Mouse (Mus musculus) adrenal gland, adult 2 months (tissue): Measurements from ENCODE around the gene Krtap4-13. TPM values are rescaled to one million over a fixed set of nuclear protein-coding genes. Genes with fewer than 3 reads are reported as not detected.
A peak's percentile ranks its signal among the peaks of the same experiment; 100 is the strongest.
"Not testable (repeated sequence)": the region's sequence is repeated elsewhere in the genome, so short reads cannot be mapped to it uniquely, and the experiment has no call there.

Source experiments
- DNase-seq: peaks from one replicate; pipeline ENCODE4 v3.0.0; 2021
- long read RNA-seq: library from polyadenylated mRNA; stranded (forward); transcript quantifications from one replicate; pipeline ENCODE4 v2.0.0, GENCODE M21; 2021
- polyA plus RNA-seq: library from polyadenylated mRNA; depleted of rRNA; stranded (reverse); fragments of >200 nt; gene quantifications from 2 replicates; pipeline ENCODE4 v1.2.3, GENCODE M21; 2012; rRNA removed
- total RNA-seq, 2 experiments: library from RNA; stranded (reverse); gene quantifications; 2 replicates each; pipeline ENCODE4 v1.2.3; 2021

Krtap4-13 gene
- total RNA-seq (not detected), polyA plus RNA-seq (not detected in 2 replicates)
- long read RNA-seq = 0 reads

DNA sequence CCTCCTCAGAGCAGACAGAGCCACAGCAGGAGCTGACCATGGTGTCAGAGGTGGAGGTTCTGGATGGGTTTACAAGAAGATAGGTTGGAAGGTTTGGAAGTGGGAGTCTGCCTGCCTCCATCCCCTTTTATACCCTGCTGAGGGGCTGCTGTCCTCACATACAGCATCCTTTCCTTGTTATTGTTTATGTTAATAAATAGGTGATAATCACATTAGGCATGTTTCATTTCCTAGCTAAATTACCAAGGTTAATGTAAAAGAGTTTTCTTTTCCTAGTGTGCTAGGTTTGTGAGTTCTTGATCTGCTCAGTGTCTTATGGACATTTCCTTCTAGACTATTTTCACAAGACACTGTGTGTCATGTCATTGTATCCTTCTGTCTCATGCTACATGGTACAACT is at the start of gene Krtap4-13:
TSS of gene Krtap4-13 (minus strand) at position 101 of the 400 bp plus-strand sequence.
- not testable (repeated sequence) for DNase-seq

DNA sequence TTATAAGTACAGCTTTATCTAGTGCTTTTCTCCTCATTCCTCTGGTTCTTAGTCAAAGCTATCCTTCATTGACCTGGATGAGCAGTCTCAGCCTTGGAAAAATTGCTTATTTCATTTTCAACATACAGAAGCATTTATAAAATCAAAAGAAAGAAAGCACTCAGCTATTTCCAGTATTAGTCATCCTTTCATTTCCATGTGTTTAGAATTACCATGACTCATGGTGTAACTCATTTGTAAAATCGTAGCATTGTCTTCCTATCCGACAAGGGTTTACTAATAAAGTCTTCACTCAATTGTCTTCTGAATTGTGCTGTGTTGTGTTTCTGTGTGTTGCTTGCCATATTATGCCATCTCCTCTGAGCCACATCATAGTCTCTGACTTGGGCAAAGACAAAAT is 49.1 kb upstream of the Krtap4-13 start:
- DNase-seq = no peak

DNA sequence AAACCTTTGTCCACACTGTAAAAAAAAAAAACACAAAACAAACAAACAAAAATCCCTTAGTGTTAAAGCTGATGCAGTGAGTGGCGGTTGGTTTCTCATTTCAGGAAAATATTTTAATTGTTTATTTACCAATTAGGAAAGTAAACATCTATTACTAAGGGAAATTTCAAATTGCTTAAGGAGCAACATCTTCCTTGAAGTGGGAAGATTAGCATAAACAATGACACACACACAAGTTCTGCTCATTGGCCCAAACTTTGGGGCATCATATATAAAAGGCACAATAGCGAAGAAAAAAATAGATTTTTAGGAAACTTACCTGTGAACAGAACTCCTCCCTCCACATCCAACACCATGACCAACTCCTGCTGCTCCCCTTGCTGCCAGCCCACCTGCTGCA is 47.9 kb upstream of the Krtap4-13 start, which contains the start of gene Gm11568:
TSS of gene Gm11568 (plus strand) at position 301 of the 400 bp plus-strand sequence.
- DNase-seq = no peak

DNA sequence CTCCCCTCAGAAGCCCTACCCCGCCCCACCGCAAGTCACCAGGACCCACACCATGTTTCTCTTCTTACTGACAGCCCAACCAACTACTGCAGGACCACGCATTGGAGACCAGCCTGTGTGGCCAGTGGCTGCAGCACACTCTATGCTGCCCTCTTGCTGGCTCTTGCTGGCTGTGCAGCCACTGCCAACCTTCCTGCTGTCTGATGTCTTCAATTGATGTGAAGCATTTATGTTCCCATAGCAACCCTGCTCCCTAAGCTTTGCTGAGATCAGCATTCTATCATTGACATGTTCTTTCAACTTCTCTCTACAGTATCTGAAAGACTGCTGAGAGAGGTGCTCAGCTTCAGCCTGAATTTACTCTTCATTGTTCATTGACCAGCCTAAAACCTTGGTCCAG is 44.4 kb upstream of the Krtap4-13 start:
- DNase-seq = peak; percentile 3

DNA sequence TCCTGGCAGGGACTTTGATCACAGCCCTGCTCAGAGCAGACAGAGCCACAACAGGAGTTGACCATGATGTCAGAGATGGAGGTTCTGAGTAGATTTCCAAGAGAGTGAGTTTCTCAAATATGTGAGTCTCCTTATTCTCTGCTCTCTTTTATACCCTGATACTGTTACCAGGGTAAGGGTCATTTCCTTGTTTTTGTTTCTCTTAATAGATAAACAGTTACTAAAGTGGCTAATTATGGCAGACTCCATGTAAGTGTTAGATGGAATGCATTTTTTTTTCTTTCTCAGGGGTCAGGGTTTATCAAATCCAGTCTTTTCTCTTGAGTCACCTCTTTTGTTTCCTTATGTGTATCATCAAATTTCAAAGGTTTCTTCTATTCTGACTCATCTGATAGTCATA is 41.8 kb upstream of the Krtap4-13 start, which contains the start of gene Krtap4-16:
TSS of gene Krtap4-16 (minus strand) at position 101 of the 400 bp plus-strand sequence.
- no peak for DNase-seq

DNA sequence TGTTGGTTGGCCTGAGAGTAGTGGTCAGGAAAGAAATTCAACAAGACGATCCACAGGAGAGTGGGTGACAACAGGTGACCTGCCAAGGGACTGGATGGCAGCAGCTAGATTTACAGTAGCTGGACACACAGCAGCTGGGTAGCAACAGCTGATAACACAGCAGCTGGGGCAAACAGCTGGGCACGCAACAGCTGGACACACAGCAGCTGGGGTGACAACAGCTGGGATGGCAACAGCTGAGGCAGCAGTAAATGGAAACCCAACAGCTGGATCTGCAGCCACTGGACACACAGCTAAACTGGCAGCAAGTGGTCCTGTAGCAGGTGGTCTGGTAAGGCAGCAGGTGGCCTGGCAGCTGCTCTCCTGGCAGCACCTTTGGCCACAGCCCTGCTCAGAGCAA is 37.1 kb upstream of the Krtap4-13 start:
- no peak for DNase-seq

DNA sequence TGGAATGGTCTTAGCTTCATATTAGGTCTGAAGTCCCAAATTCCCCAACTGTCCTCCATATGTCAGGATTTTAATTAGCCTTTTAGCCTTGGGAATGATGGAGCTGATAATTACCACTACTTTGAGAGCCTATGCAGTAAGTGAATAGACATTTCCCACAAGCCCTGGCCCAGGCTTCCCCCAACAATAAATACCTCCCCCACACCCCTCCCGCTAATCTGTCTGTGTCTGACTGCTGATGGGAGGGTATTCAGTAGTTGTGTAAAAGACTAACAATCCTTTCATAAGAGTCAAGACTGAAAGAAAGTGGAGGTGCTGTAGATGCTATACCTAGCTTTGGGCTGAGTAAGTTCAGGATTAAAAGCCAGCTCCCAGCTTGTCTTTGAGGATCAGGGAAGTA is 32.5 kb upstream of the Krtap4-13 start:
- no peak for DNase-seq

DNA sequence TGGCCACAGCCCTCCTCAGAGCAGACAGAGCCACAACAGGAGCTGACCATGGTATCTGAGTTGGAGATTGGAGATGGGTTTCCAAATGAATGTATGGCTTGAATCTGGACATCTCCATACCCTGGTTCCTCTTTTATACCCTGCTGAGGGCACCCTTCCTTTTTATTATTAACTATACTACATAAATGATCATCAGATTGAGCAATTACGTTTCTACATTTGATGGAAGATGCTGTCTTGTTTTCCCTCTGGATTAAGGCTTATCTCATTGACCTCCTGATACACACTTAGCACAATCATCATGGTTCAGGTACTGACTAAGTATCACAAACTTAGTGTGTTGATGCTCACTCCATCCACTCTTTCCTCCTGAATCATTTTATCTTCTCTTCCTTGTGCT is 28.3 kb upstream of the Krtap4-13 start, which contains the start of gene 2300003K06Rik:
TSS of gene 2300003K06Rik (minus strand) at position 101 of the 400 bp plus-strand sequence.
- DNase-seq = no peak

DNA sequence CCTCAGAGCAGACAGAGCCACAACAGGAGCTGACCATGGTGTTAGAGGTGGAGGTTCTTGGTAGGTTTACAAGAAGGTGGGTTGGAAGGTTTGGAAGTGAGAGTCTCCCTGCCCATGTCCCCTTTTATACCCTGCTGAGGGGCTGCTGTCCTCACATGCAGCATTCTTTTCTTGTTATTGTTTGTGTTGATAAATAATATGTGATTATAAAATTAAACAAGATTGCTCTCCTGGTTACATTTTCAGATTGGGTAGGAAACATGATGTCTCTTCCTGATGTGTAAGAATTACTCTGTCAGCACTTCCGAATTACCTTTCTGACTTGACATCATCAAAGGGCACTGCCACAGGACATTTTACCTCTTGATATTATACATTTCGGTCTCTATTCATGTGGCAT is 5.9 kb upstream of the Krtap4-13 start, which contains the start of gene Gm11564:
TSS of gene Gm11564 (minus strand) at position 101 of the 400 bp plus-strand sequence.
- DNase-seq = not testable (repeated sequence)

DNA sequence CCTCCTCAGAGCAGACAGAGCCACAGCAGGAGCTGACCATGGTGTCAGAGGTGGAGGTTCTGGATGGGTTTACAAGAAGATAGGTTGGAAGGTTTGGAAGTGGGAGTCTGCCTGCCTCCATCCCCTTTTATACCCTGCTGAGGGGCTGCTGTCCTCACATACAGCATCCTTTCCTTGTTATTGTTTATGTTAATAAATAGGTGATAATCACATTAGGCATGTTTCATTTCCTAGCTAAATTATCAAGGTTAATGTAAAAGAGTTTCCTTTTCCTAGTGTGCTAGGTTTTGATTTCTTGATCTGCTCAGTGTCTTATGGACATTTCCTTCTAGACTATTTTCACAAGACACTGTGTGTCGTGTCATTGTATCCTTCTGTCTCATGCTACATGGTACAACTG is 5.3 kb downstream of the Krtap4-13 start, which contains the start of gene Gm11554:
TSS of gene Gm11554 (minus strand) at position 101 of the 400 bp plus-strand sequence.
- not testable (repeated sequence) for DNase-seq

DNA sequence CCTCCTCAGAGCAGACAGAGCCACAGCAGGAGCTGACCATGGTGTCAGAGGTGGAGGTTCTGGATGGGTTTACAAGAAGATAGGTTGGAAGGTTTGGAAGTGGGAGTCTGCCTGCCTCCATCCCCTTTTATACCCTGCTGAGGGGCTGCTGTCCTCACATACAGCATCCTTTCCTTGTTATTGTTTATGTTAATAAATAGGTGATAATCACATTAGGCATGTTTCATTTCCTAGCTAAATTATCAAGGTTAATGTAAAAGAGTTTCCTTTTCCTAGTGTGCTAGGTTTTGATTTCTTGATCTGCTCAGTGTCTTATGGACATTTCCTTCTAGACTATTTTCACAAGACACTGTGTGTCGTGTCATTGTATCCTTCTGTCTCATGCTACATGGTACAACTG is 10.9 kb downstream of the Krtap4-13 start, which contains the start of gene Gm11569:
TSS of gene Gm11569 (minus strand) at position 101 of the 400 bp plus-strand sequence.
- not testable (repeated sequence) for DNase-seq

DNA sequence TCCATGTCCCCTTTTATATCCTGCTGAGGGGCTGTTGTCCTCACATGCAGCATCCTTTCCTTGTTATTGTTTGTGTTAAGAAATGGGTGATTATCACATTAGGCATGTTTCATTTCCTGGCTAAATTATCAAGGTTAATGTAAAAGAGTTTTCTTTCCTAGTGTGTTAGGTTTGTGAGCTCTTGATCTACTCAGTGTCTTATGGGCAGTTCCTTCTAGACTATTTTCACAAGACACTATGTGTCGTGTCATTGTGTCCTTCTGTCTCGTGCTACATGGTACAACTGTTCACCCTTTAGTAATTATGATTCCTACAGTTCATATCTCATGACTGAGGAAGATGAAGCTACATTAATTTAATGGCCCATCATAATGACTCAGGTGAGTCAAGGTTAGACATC is 16.3 kb downstream of the Krtap4-13 start, which contains the start of gene Gm11596:
TSS of gene Gm11596 (minus strand) at position 101 of the 400 bp plus-strand sequence.
- DNase-seq = no peak

DNA sequence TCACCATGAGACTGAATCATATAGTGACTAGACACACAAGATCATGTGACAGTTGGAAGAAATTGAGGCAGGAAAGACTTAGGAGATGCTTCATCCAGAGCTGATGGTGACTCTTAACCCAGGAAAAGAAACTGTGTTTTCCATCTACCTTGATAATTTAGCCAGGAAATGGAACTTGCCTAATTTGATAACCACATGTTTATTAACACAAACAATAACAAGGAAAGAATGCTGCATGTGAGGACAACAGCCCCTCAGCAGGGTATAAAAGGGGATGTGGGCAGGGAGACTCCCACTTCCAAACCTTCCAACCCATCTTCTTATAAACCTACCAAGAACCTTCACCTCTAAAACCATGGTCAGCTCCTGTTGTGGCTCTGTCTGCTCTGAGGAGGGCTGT is 24.8 kb downstream of the Krtap4-13 start, which contains the start of gene Krtap4-9:
TSS of gene Krtap4-9 (plus strand) at position 301 of the 400 bp plus-strand sequence.
- not testable (repeated sequence) for DNase-seq

DNA sequence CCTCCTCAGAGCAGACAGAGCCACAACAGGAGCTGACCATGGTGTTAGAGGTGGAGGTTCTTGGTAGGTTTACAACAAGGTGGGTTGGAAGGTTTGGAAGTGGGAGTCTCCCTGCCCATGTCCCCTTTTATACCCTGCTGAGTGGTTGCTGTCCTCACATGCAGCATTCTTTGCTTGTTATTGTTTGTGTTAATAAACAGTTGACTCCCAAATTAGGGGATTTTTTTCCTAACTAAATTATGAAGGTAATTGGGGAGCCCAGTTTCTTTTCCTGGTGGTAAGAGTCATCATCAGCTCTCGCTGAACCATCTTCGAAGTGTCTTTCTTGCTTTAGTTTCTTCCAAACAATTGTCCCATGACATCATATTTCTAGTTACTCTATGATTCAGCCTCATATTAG is 29.1 kb downstream of the Krtap4-13 start, which contains the start of gene Krtap4-8:
TSS of gene Krtap4-8 (minus strand) at position 101 of the 400 bp plus-strand sequence.
- DNase-seq = no peak

DNA sequence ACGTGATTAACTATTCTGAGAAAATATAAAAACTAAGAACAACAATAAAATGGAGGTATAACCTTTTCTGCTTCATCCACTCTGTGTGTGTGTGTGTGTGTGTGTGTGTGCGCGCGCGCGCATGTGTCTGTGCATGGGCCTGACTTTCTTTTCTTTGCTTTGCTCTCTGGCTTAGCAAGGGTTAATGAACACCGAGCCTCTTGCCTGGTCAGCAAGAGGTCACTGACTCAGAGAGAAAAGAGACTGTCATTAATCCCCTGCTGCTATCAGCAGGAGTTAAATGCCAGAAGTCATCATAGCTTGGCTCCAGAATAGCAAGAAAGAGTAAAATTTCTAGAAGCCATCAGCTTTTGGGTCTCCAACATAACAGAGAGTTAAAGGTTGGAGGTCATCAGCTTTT is 31.3 kb downstream of the Krtap4-13 start:
- no peak for DNase-seq

DNA sequence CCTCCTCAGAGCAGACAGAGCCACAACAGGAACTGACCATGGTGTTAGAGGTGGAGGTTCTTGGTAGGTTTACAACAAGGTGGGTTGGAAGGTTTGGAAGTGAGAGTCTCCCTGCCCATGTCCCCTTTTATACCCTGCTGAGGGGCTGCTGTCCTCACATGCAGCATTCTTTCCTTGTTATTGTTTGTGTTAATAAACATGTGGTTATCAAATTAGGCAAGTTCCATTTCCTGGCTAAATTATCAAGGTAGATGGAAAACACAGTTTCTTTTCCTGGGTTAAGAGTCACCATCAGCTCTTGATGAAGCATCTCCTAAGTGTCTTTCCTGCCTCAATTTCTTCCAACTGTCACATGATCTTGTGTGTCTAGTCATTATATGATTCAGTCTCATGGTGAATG is 36.9 kb downstream of the Krtap4-13 start, which contains the start of gene Gm11595:
TSS of gene Gm11595 (minus strand) at position 101 of the 400 bp plus-strand sequence.
- not testable (repeated sequence) for DNase-seq

DNA sequence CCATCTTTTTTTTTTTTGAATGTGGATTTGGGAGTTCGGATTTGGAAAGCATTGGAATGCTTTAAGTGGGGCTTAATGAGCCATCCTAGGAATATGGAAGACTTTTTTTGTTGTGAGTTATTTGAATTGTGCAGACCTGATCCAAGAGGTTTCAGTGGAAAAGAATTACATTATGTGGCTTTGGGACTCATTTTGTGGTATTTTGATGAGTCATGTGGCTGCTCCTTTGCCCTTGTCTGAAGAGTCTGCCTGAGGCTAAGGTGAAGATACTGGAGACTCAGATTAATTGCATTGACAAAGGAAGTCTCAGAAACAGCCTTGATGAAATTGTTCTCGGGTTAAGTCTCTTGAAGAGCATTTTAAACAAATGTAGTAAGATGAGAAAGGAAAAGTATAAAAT is 41.3 kb downstream of the Krtap4-13 start:
- no peak for DNase-seq

Other genes starting within 250 kb of the Krtap4-13 start
Only the 30 nearest of the 41 such genes appear.
- not detected for gene Krtap2-4, start 195.0 kb downstream of the Krtap4-13 start, total RNA-seq
- not detected in 2 replicates for gene Krtap2-4, start 195.0 kb downstream of the Krtap4-13 start, polyA plus RNA-seq
- not detected for gene Gm11562, start 189.5 kb downstream of the Krtap4-13 start, total RNA-seq
- not detected in 2 replicates for gene Gm11562, start 189.5 kb downstream of the Krtap4-13 start, polyA plus RNA-seq
- gene Krtap4-1, start 181.7 kb downstream of the Krtap4-13 start, total RNA-seq = not detected
- gene Krtap4-1, start 181.7 kb downstream of the Krtap4-13 start, polyA plus RNA-seq = not detected in 2 replicates
- gene Krtap4-2, start 174.8 kb downstream of the Krtap4-13 start, total RNA-seq = not detected
- gene Krtap4-2, start 174.8 kb downstream of the Krtap4-13 start, polyA plus RNA-seq = not detected in 2 replicates
- gene Krtap4-7, start 165.8 kb downstream of the Krtap4-13 start, total RNA-seq = not detected
- not detected in 2 replicates for gene Krtap4-7, start 165.8 kb downstream of the Krtap4-13 start, polyA plus RNA-seq
- gene Gm11555, start 159.7 kb downstream of the Krtap4-13 start, total RNA-seq = not detected
- not detected in 2 replicates for gene Gm11555, start 159.7 kb downstream of the Krtap4-13 start, polyA plus RNA-seq
- gene Gm11563, start 150.9 kb downstream of the Krtap4-13 start, total RNA-seq = not detected
- gene Gm11563, start 150.9 kb downstream of the Krtap4-13 start, polyA plus RNA-seq = not detected in 2 replicates
- not detected for gene Krtap4-6, start 143.9 kb downstream of the Krtap4-13 start, total RNA-seq
- gene Krtap4-6, start 143.9 kb downstream of the Krtap4-13 start, polyA plus RNA-seq = not detected in 2 replicates
- not detected for gene Gm14190, start 119.2 kb downstream of the Krtap4-13 start, total RNA-seq
- not detected in 2 replicates for gene Gm14190, start 119.2 kb downstream of the Krtap4-13 start, polyA plus RNA-seq
- gene Gm14180, start 75.6 kb downstream of the Krtap4-13 start, total RNA-seq = not detected
- gene Gm14180, start 75.6 kb downstream of the Krtap4-13 start, polyA plus RNA-seq = not detected in 2 replicates
- gene Gm11595, start 37.0 kb downstream of the Krtap4-13 start, total RNA-seq = not detected
- not detected in 2 replicates for gene Gm11595, start 37.0 kb downstream of the Krtap4-13 start, polyA plus RNA-seq
- gene Krtap4-8, start 29.2 kb downstream of the Krtap4-13 start, total RNA-seq = not detected
- gene Krtap4-8, start 29.2 kb downstream of the Krtap4-13 start, polyA plus RNA-seq = not detected in 2 replicates
- gene Krtap4-9, start 24.7 kb downstream of the Krtap4-13 start, total RNA-seq = not detected
- not detected in 2 replicates for gene Krtap4-9, start 24.7 kb downstream of the Krtap4-13 start, polyA plus RNA-seq
- not detected for gene Gm11596, start 16.4 kb downstream of the Krtap4-13 start, total RNA-seq
- gene Gm11596, start 16.4 kb downstream of the Krtap4-13 start, polyA plus RNA-seq = not detected in 2 replicates
- gene Gm11569, start 11.0 kb downstream of the Krtap4-13 start, total RNA-seq = not detected
- not detected in 2 replicates for gene Gm11569, start 11.0 kb downstream of the Krtap4-13 start, polyA plus RNA-seq
- not detected for gene Gm11554, start 5.4 kb downstream of the Krtap4-13 start, total RNA-seq
- gene Gm11554, start 5.4 kb downstream of the Krtap4-13 start, polyA plus RNA-seq = not detected in 2 replicates
- not detected for gene Gm11564, start 5.8 kb upstream of the Krtap4-13 start, total RNA-seq
- gene Gm11564, start 5.8 kb upstream of the Krtap4-13 start, polyA plus RNA-seq = not detected in 2 replicates
- not detected for gene 2300003K06Rik, start 28.2 kb upstream of the Krtap4-13 start, total RNA-seq
- gene 2300003K06Rik, start 28.2 kb upstream of the Krtap4-13 start, polyA plus RNA-seq = not detected in 2 replicates
- gene Krtap4-16, start 41.7 kb upstream of the Krtap4-13 start, total RNA-seq = not detected
- not detected in 2 replicates for gene Krtap4-16, start 41.7 kb upstream of the Krtap4-13 start, polyA plus RNA-seq
- gene Gm11568, start 48.0 kb upstream of the Krtap4-13 start, total RNA-seq = not detected
- not detected in 2 replicates for gene Gm11568, start 48.0 kb upstream of the Krtap4-13 start, polyA plus RNA-seq
- not detected for gene Gm11559, start 54.6 kb upstream of the Krtap4-13 start, total RNA-seq
- not detected in 2 replicates for gene Gm11559, start 54.6 kb upstream of the Krtap4-13 start, polyA plus RNA-seq
- not detected for gene Krtap9-1, start 63.5 kb upstream of the Krtap4-13 start, total RNA-seq
- not detected in 2 replicates for gene Krtap9-1, start 63.5 kb upstream of the Krtap4-13 start, polyA plus RNA-seq
- not detected for gene Gm11567, start 69.3 kb upstream of the Krtap4-13 start, total RNA-seq
- gene Gm11567, start 69.3 kb upstream of the Krtap4-13 start, polyA plus RNA-seq = not detected in 2 replicates
- not detected for gene Krtap31-1, start 98.0 kb upstream of the Krtap4-13 start, total RNA-seq
- gene Krtap31-1, start 98.0 kb upstream of the Krtap4-13 start, polyA plus RNA-seq = not detected in 2 replicates
- gene Gm11565, start 104.9 kb upstream of the Krtap4-13 start, total RNA-seq = not detected
- gene Gm11565, start 104.9 kb upstream of the Krtap4-13 start, polyA plus RNA-seq = not detected in 2 replicates
- not detected for gene Krtap31-2, start 126.4 kb upstream of the Krtap4-13 start, total RNA-seq
- not detected in 2 replicates for gene Krtap31-2, start 126.4 kb upstream of the Krtap4-13 start, polyA plus RNA-seq
- gene Krtap9-5, start 138.6 kb upstream of the Krtap4-13 start, total RNA-seq = not detected
- gene Krtap9-5, start 138.6 kb upstream of the Krtap4-13 start, polyA plus RNA-seq = not detected in 2 replicates
- gene Krtap29-1, start 169.2 kb upstream of the Krtap4-13 start, total RNA-seq = not detected
- gene Krtap29-1, start 169.2 kb upstream of the Krtap4-13 start, polyA plus RNA-seq = not detected in 2 replicates
- gene Krtap16-1, start 176.7 kb upstream of the Krtap4-13 start, total RNA-seq = not detected
- not detected in 2 replicates for gene Krtap16-1, start 176.7 kb upstream of the Krtap4-13 start, polyA plus RNA-seq
- not detected for gene Krtap17-1, start 184.1 kb upstream of the Krtap4-13 start, total RNA-seq
- gene Krtap17-1, start 184.1 kb upstream of the Krtap4-13 start, polyA plus RNA-seq = not detected in 2 replicates